Mouse (Mus musculus): Measurements from ENCODE around the gene March4.

The March4 gene

DNA sequence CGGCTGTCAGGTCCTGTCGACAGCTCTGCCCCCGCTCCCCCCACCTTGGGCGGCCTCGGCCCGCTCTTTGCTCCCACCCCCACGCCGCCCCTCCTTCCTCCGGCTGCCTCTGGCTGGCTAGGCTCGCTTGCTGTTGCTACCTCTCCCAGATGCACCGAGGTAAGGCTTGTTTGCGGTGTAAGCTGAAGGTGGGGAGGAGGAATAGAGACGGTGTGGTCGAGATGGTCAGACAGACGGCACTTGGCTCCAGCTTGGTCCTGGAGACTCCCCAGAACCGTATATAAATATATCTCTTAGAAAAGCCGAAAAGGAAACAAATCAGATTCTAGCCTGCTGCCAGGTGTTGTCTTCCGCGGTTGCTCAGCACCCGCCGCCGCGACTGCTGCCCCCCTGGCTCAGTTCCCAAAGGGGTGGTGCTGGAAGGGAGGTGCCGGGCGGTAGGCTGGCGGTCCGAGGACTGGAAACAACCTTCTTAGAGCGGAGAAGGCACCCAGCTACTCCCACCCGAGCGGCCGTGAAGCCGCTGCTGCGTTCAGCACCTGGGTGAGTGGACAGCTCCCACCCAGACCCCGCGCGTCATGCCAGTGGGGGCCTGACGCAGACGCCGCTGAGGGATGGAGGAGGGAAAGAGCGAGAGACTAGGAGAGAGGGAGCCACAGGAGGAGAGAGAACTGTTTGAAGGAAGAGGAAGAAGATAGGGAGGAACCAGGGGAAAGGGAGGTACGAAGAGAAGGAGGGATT, at the start of gene March4:
March4 (minus strand) TSS at position 320 of the 741 bp plus-strand sequence.
- DNase-seq (ENCODE audit: inconsistent age in 2 of 2, low spot score in 1 of 2), result peak; percentile 68 to 88

DNA sequence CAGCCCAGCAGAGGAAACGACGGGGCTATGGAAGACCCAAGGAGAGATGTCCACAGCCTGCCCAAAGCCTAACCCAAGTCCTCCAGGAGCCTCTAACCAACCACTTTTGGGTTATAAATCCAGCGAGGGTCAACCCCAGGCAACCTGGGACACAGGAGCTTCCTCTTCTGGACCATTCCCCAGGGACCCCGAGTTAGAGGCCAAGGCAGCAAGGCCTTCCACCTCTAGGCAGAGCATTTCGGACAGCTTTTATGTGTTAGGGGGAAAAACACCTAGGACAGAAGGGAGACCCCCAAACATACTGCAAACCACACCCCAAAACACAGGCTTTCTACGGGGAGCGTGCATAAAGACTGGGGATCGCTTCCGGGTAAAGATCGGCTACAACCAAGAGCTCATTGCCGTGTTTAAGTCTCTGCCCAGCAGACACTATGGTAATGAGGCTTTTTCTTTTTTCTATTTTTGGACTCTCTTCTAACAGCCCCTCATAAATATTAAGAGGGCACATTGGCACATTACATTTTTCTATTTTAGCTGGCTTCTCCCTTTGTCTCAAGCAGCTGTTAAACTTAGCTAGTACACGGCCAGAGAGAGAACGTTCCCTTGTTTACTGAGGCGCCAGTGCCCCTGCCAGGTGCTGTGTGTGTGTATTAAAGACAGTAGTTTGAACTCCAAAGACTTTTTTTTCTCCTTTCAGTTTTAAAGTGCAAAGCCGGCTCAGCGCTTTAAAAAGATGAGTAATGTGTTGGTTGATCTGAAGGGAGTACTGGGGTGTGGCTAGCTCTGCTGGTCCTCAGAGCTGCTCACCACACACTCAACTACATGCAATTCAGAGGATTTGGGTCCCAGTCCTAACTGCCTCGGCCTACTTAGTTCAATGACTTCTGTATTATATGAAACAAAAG, 49.5 kb upstream of the March4 start:
- no peak for DNase-seq (ENCODE audit: inconsistent age in 2 of 2, low spot score in 1 of 2)

DNA sequence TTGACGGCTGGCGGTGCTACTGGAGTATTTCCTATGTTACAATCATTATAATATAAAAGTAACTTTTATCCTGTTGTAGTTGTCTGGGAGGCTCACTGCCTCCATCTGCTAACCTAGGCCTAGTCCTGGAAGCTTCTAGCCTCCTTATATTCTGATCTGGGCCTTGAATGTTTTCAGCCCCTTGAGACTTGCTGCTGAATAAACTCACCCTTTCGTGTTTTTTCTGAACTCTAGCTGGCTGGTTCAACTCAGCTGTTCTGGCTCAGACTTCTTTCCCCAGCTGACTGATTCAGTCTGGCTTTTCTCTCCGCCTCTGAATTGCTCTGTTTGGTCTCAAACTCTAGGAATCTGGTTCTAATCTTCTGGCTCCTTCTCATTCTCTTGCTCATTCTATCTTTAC, 47.2 kb upstream of the March4 start:
- DNase-seq (ENCODE audit: inconsistent age in 2 of 2, low spot score in 1 of 2), result no peak

DNA sequence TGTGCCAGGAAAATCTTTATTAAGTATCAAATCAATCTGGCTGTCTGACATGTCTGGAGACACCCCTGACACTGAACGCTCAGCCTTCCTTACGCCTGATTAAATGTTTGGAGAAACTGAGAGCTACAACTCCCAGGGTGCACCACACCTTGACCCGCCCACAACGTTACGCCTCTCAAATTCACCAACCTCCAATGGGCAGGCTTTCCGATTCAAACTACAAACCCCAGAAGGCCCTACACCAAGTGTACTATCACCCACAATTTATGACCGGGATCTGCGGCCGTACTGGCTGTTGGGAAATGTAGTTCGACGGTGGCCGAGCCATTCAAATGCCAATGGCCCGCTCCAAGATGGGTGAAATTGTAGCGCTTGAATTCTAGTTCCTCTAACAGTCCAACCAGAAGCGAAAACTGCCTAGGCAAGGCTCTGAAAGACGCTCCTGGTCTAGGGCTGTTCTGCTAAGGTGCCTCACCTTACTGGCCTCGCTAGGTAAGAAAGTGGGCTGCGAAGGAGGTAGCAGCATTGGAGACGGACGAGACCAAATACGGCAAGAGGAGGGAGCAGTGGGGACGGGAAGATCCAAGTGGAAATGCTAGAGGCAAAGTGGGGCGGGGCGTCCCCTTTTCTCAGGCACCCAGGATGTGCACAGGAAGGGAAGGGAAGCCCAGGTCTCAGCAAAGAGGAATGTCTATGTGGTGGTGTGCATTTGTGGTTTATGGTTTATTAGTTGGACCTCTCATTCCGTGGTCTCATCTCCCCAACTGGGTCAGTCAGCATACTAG, 46.4 kb upstream of the March4 start, which contains the start of gene Smarcal1:
Smarcal1 (plus strand) TSS at position 305 of the 785 bp plus-strand sequence.
- DNase-seq (ENCODE audit: inconsistent age in 2 of 2, low spot score in 1 of 2), result peak; percentile 95 to 99

DNA sequence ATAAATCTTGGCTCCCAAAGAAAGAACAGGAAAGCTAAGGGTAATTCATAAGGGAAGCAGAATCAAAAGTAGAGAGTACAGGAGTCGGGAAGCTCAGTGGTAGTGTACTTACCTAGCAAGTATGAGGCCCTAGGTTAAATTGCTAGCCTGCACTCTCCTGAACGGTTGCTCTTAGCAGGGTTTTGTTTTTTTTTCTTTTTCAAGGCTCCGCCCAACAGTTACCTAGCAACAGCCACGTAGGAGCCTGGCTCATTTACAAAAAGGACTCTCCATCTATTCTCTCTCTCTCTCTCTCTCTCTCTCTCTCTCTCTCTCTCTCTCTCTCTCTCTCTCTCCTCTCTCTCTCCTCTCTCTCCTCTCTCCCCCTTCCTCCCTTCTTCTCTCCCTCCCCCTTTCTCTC, 42.1 kb upstream of the March4 start:
- DNase-seq (ENCODE audit: inconsistent age in 2 of 2, low spot score in 1 of 2), result no peak

DNA sequence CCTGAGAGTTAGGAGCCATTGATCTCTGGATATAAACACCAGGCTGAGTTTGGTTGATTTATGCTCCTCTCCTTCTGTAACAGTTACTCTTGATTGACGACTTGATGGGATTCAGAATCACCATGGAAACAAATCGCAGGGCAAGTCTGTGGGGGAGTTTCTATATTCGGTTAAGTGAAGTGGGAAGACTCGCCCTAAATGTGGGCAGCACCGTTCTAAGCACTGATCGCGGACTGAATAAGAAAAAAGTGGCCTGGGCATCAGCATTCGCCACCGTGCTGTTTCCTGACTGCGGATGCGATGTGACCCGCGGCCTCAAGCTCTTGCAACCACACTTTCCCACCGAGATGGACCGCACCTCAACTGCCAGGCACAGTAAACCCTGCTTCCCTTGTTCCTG, 41.6 kb upstream of the March4 start:
- no peak for DNase-seq (ENCODE audit: inconsistent age in 2 of 2, low spot score in 1 of 2)

DNA sequence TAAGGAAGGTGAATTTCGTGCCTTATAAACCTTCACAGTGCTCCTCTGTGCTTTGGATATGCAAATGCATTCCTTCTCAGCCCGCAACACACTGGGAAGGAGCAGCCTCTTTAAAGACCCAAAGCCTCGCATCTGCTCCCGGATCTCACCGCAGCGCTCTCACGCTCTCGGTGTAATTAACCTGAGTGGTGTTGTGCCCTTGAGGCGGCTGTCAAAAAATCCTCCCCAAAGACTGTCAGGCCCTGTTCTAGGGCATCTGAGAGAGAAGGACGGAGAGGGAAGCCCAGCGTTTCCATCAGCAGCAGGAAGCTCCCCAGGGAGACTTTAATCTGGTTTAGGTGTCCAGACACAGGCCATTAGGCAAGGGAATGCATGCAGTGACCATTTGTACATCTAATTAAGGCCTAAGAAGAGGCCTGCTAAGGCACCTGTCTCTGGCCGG, 40.8 kb upstream of the March4 start:
- DNase-seq (ENCODE audit: inconsistent age in 2 of 2, low spot score in 1 of 2), result no peak

DNA sequence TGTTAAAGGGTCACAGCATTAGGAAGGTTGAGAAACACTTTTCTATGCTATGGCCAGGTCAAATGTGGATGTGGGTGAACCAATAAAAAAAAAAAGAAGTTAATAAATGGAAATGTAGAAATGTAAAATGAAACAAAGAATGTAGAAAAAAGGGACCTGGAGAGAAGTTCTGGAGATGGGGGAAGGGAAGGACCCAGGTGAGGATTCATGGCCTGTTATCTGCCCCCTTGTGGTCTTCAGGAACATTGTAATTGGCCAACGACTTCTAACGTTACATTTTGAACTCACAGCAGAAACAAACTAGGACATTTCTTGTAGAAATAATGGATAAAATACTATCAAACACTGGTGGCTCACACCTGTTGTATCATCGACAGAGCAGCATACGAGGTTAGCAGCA, 38.4 kb upstream of the March4 start:
- no peak for DNase-seq (ENCODE audit: inconsistent age in 2 of 2, low spot score in 1 of 2)

DNA sequence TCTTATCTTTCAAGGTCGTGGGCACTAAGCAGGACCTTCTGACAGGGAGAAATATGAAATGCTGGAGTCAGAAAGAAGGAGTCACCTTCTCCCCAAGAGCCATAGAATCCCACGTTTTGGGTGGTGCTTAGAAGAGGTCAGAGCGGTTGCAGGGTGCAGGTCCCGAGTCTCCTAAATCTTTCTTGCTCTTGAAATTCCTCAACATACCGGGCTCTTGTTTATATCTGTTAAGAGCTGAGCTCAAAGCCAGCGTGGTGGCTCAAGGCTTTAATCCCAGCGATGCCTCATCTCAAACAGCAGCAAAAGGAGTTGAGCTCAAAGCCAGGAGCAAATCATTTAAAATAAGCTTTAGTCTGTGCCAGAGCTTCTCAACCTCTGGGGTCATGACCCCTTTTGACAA, 37.9 kb upstream of the March4 start:
- peak in 1 of 2 experiments; percentile 67 for DNase-seq (ENCODE audit: inconsistent age in 2 of 2, low spot score in 1 of 2)

DNA sequence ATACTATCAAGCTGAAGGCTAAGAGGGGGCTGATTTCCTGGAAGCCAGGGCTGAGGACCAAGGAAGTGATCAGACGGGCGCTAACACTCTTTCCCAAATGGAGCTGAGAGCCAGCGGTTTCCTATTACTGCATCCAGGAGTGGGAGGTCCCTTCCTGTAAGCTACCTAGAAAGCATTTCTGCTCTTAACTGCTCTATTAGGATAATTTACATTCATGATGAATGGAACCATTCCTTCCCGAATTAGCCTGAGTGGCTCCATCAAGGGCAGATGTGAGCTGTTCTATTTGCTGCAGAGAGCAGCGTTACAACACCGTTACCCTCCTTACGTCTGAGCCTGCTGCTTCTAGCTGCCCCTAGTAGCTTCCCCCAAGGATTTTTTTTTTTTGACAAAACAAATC, 37.3 kb upstream of the March4 start:
- peak in 1 of 2 experiments; percentile 71 for DNase-seq (ENCODE audit: inconsistent age in 2 of 2, low spot score in 1 of 2)

DNA sequence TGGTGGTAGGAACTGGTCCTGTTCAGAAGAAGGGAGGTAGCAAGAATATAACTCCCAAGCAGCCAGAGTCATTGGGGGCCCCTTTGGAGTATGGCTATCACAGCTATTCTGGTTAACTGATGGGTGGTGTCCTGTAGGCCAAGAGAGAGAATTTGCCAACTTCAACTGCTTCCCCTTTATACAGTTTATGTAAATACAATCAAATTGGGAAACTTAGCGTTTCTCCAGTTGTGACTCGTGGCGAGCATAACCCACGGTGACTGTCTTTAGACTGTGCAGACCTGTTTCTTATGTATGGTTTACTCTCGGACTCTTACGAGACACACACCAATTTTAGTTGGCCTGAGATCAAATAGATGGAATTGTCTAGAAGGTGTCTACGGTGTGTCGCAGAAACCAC, 32.0 kb upstream of the March4 start:
- no peak for DNase-seq (ENCODE audit: inconsistent age in 2 of 2, low spot score in 1 of 2)

DNA sequence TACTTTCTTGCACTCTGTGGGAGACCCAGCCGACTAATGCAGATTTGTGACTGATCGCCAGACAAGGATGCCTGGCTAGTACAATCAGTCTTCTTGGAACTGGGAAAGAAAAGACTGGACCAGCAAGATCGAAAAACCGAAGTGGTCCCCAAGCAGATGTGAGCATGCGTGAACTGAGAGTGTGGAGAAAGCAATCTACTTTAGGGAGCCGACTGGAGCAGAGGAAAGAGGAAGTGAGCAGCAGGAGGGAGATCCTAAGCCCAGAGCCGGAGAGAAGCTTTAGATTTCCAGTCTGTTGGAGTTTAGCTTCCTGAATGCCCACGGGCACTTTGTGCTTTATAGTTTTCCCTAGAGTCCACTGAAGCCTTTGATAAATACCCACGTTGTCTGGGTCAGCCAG, 30.3 kb upstream of the March4 start:
- DNase-seq (ENCODE audit: inconsistent age in 2 of 2, low spot score in 1 of 2), result no peak

DNA sequence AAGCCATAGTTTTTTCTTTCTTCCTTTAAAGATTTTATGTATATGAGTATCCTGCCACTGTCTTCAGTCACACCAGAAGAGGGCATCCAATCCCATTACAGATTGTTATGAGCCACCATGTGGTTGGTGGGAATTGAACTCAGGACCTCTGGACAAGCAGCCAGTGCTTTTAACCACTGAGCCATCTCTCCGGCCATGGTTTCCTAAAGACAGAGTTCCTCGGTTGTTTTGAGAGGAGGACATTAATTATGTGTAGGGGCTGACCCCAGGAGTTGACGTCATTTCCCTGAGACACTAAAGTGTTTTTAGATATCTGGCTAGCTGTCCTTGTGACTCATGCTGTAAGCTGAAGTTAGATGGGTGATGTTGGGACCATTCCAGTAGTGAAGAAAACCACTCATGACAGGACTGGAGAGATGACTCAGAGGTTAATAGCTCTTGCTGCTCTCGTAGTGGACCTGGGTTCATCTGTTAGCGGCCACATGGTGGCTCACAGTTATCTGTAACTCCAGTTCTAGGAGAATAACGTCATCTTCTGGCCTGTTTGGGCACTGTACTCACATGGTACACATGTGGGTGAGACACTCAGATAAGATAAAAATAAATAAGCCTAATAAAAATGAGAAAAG, 27.7 kb upstream of the March4 start:
- peak; percentile 79 to 93 for DNase-seq (ENCODE audit: inconsistent age in 2 of 2, low spot score in 1 of 2)

DNA sequence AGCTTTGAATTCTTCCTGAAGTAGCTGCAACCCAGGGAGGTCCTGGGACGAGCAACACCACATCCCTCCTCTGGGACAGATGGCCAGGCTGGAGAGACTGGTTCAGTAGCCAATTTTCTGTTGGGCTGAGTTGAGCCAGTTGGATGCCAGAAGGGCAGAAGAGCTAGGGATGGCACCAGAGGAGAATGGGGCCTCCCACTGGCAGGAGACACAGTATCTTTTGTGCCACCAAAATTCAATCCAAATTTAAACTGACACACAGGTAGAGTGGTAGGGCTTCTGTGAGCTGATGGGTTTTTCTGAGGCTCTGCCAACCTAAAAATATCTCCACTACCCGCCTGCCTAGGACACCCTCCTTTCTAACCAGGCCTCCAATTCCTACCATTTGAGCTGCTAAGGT, 21.9 kb upstream of the March4 start:
- DNase-seq (ENCODE audit: inconsistent age in 2 of 2, low spot score in 1 of 2), result no peak

DNA sequence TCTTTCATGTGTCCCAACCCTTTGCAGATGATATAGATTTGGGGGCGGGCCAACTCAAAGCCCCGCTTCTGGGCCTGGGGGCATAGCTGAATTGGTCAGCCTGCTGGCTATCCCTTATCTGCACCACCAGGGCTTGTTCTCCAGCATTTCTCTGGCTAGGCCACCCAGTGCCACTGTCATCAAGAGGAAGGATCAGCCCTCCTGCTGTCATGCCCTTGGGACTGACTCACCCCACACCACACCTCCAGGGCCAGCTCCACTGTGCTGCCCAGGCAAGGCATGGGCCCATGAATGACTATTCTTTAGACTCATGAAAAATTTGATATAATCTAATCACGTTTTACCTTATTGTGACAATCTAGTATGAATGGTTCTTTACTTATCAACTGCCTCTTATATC, 19.7 kb upstream of the March4 start:
- peak; percentile 66 to 76 for DNase-seq (ENCODE audit: inconsistent age in 2 of 2, low spot score in 1 of 2)

DNA sequence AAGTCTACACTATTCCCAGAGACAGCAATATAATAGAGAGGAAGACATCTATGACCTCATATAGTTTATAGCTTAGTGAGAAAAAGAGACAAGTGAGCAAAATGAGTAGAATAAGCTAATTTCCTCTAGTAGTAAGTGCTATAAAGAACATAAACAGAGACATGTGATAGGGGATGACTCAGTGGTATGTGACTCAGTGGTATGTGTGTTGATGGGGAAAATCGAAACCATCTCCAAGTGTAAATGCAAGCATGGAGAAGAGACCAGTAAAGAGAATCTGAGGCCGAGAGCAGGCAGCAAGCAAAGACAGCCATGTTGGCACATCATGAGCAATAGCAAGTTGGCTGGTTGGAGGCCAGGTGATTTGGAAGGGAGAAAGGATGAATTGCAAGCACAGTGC, 13.6 kb upstream of the March4 start:
- no peak for DNase-seq (ENCODE audit: inconsistent age in 2 of 2, low spot score in 1 of 2)

DNA sequence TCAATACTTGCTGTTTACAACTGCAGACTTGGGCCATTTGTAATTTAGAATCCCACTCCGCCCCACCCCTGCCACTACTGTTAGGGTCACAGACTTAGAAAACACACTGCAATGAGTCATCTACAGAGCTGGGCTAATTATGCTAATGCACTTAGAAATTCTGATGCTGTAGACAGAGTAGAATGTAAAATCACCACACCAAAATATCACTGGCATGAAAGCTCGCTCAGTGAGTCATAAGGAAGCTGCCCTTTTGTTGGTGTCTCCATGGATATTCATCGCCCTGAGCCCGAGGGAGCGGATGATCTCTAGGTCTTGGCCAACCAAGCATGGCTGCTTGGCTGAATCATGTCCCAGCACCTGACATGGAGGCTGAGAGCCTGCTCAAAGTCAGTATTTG, 1.5 kb upstream of the March4 start:
- DNase-seq (ENCODE audit: inconsistent age in 2 of 2, low spot score in 1 of 2), result no peak

DNA sequence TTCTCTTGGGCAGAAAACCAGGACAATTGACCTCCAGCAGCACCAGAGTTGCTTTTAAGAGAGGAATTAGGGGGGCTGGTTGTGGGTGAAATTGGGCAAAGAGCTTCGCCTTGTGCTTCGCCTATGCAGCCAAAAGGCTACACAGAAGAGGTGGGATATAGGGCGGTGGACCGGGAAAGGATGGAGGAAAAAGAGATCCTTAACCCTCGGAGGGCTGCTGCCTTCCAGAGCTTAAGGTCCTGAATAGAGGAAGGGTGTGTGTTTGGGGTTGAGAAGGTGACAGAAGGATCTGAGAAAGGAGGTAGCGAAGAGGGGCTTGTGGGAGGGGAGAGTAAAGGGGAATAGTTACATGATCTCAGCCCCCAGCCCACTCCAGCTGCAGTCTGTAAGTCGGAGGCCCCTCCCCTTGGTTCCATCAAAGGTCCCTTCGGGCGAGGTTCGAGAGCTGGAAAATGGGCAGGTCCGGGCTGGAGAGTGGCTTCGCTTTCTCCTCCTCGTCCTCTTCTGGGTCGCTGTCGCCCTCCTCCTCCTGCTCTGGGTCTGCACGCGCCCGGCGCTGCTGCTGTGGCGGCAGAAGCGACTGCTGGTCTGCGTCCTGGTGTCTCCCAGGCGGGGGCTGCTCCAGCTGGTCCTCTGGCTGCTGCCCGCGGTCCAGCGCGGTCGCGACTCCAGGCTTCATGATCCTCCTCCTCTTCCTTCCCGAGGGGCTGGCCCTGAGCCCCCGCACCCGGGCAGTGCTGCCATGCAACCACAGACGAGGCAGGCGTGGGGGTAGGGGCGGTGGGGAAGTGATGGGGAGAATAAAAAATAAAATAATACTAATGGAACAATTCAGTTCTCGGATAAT, 782 bp downstream of the March4 start:
- DNase-seq (ENCODE audit: inconsistent age in 2 of 2, low spot score in 1 of 2), result peak; percentile 13 to 32

DNA sequence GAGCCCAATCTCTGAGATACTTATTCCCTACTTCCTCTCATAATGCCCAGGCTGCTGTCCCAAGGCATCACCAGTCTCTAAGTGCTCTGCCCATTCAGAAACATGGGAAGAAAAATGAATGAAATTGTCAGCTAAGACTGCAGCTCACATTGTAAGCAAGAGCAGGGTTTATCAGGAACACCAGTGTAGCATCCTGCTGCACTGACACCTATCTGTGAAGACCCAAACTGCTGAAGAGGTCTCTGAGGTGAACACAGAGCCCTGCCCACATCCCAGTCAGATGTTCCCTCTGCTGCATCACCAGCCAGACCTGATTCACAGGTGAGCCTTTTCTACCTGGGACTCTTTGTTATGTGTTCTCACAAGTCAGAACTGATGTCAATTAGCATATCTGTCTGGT, 3.3 kb downstream of the March4 start:
- DNase-seq (ENCODE audit: inconsistent age in 2 of 2, low spot score in 1 of 2), result no peak

DNA sequence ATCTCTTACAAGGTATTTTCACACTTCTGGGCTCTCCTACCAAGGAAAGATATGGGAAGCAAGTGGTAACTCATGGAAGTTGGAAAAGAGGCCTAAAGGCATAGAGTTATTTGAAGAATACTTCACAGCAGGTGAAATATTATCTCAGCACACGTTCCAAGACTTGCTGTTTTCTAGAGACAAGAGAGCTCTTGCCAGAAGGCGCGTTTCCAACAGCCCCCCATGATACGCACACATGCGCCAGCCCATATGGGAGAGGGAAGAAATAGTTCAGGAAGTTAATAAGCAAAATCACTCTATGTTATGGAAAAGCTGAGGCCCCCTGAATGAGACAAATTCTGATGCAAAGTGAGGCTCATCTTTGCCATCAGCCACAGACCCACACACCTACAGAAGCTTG, 3.8 kb downstream of the March4 start:
- DNase-seq (ENCODE audit: inconsistent age in 2 of 2, low spot score in 1 of 2), result no peak

All from adrenal gland, adult (tissue).